In the genomic region with DNA sequence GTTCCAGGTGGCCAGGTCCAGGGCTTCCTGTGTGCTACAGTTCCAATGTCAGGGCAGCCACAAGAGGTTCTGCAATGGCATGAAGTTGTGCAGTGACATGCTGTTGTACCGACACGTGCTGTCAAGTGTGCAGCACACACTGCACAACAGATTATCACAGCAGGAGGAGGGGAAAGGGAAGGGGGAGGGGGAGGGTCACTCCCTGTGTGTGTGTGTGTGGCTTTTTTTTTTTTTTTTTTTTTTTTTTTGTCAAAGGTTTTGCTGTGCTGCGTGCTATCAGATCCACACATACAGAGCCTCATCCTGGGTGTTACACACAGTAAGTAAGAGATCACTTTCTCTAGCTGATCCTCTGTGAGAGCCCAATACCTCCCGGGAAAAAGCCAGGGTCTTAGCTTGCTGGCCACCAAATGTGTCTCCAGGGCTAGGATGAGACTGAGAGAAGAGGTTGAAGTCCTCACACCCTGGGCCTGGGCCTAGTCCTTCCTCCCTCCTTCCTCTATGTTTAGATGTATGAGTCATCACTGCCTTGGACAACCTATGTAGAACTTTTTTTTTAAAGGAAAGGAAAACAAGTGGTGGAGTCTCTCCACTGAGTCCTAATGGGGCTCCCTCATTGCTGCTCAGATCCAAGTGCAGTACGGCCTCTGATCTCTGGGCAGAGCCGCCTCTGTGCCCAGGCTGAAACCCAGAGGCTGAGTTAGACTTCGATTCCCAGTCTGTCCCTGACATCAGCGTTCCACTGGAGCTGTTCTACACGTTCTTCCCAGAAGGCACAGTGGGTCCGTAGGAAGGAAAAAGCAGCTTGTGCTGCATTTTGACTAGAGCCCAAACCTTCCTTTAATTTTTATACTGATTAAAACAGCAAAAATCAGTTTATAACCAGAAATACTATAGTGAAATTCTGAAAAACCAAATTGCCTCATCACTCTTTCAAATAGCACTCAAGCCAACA, we compare ENCODE assay signal across 15 mouse cellular contexts.
DNase-seq lines count a peak whose midpoint lies in the region; ATAC-seq and TF ChIP-seq lines count a peak whose summit lies in the region.
"Had no signal": no experiment of that assay in that cellular context is flagged by ENCODE, and none has a peak within 500 bp of the region (broad histone marks: within the 10 kb centered on the region; RNA-seq: fewer than 3 reads in every experiment).

No protein-coding gene starts in this region.

- WGBS in hindbrain, embryonic 15.5 days, result 73% methylated on average over 10 of the region's 10 CpGs

- no peak overlapping the region for H3K4me3 ChIP-seq in layer of hippocampus, adult 2 months
- H3K4me3 ChIP-seq in hindbrain, embryonic 15.5 days, result no peak overlapping the region

- no peak for DNase-seq in frontal cortex, postnatal 10 days (ENCODE audit: low spot score in 2 of 2)
- DNase-seq in layer of hippocampus, adult 2 months (ENCODE audit: low spot score in 2 of 2), result peak in 1 of 2 experiments; percentile 36
- DNase-seq in layer of hippocampus, postnatal 25 days (ENCODE audit: extremely low spot score in 1 of 2, low spot score in 1 of 2), result no peak
- DNase-seq in 416B (ENCODE audit: low read depth), result peak; percentile 12
- no peak for DNase-seq in urinary bladder, adult 18-20 months (ENCODE audit: low spot score in 2 of 2)
- DNase-seq: adrenal gland, postnatal 10 days; heart, postnatal 36 days; liver; lung, postnatal 36 days; right cerebral cortex, adult 18-20 months; thymus, postnatal 25 days had no signal

- no peaks in the 10 kb centered on the region for H3K27me3 ChIP-seq in hindbrain, embryonic 15.5 days

- no peaks in the 10 kb centered on the region for H3K9me3 ChIP-seq in hindbrain, embryonic 15.5 days

- no peak for TF ChIP-seq CTCF in layer of hippocampus, adult 2 months (conservative IDR thresholded peaks at IDR 0.05)

- peak; percentile 78 for ATAC-seq in frontal cortex, adult (ENCODE audit: low TSS enrichment)
- ATAC-seq in hindbrain, embryonic 15.5 days (ENCODE audit: low FRiP score, low read depth), result no peak
- no peak for ATAC-seq in monocyte, adult 5-6 weeks (replicated peaks; ENCODE audit: insufficient number of reproducible peaks, low FRiP score, low TSS enrichment, poor library complexity, severe bottlenecking)
- ATAC-seq: forebrain, embryonic 14.5 days had no signal

- peak overlapping the region; percentile 74 for H3K27ac ChIP-seq in layer of hippocampus, adult 2 months
- H3K27ac ChIP-seq in hindbrain, embryonic 15.5 days (replicated peaks), result peak overlapping the region; percentile 49; the same call in 1 of the 2 replicates

- peaks cover 18% of the 10 kb centered on the region for H3K4me1 ChIP-seq in hindbrain, embryonic 15.5 days (replicated peaks)

- no peak overlapping the region for H3K9ac ChIP-seq in hindbrain, embryonic 15.5 days

- no peaks in the 10 kb centered on the region for H3K36me3 ChIP-seq in hindbrain, embryonic 15.5 days

- H3K4me2 ChIP-seq in hindbrain, embryonic 15.5 days, result no peak overlapping the region
